Mouse (Mus musculus) neural tube, embryonic 15.5 days (tissue): ENCODE data around the gene Evx1. TPM values are rescaled to one million over a fixed set of nuclear protein-coding genes. Genes with fewer than 3 reads are reported as not detected.
"Not testable (repeated sequence)": the region's sequence is repeated elsewhere in the genome, so short reads cannot be mapped to it uniquely, and the experiment has no call there.

Source experiments
- ATAC-seq: fragments of 200-750 bp; cut with Nextera tagmentation; 2 replicates; pipeline ENCODE4 v1.8.0; 2017; ENCODE audit warnings: mild to moderate bottlenecking, moderate TSS enrichment, moderate library complexity; ENCODE audit not compliant: low FRiP score
- H3K27ac ChIP-seq: fragments of 300-500 bp; sonication (generic); replicated peaks from 2 replicates; pipeline ENCODE4 v1.5.1; 2015; ENCODE audit warnings: mild to moderate bottlenecking, inconsistent platforms
- H3K27me3 ChIP-seq: fragments of 300-500 bp; sonication (generic); replicated peaks from 2 replicates; pipeline ENCODE4 v1.6.1; 2015; ENCODE audit warnings: inconsistent platforms
- H3K36me3 ChIP-seq: fragments of 300-500 bp; sonication (generic); 2 replicates; pipeline ENCODE4 v1.6.1; 2015; ENCODE audit warnings: inconsistent platforms
- H3K4me1 ChIP-seq: fragments of 300-500 bp; sonication (generic); 2 replicates; pipeline ENCODE4 v1.6.1; 2015; ENCODE audit warnings: inconsistent platforms
- H3K4me2 ChIP-seq: fragments of 300-500 bp; sonication (generic); 2 replicates; pipeline ENCODE4 v1.6.1; 2015; ENCODE audit warnings: inconsistent platforms, mild to moderate bottlenecking, moderate library complexity
- H3K4me3 ChIP-seq: fragments of 300-500 bp; sonication (generic); replicated peaks from 2 replicates; pipeline ENCODE4 v1.5.1; 2015; ENCODE audit warnings: mild to moderate bottlenecking, inconsistent platforms
- H3K9ac ChIP-seq: fragments of 300-500 bp; sonication (generic); replicated peaks from 2 replicates; pipeline ENCODE4 v1.6.1; 2015; ENCODE audit warnings: mild to moderate bottlenecking, inconsistent platforms
- H3K9me3 ChIP-seq: fragments of 300-500 bp; sonication (generic); replicated peaks from 2 replicates; pipeline ENCODE4 v1.6.1; 2016; ENCODE audit warnings: inconsistent platforms
- WGBS: fragments of 180-500 bp; shearing (Covaris S2); methylation state at CpG from one replicate; pipeline ENCODE4 v1.1.7; 2015; ENCODE audit warnings: mixed read lengths; 5-methylcytosine and 5-hydroxymethylcytosine counted together
- polyA plus RNA-seq: library from polyadenylated mRNA; unstranded; fragments of >200 nt; fragmentation: Nextera tagmentation; extraction: Ambion mirVana; gene quantifications from 2 replicates; pipeline ENCODE4 v1.2.1, GENCODE M21; 2015

Evx1 gene
- polyA plus RNA-seq, 1 experiment from 2014 or later: 1.9 TPM

GRCm38 (mm10) chr6:52316413-52317184, 3.3 kb downstream of the Evx1 start:
- H3K27me3 ChIP-seq: peaks cover 94% of the 10 kb centered on the region
- 2% methylated on average over 75 of the region's 81 CpGs for WGBS
- H3K4me2 ChIP-seq: peak overlapping the region; percentile 49
- H3K4me1 ChIP-seq: peaks cover 14% of the 10 kb centered on the region
- ATAC-seq: no peak
- no peak overlapping the region for H3K27ac ChIP-seq
- H3K36me3 ChIP-seq: no peaks in the 10 kb centered on the region
- H3K9me3 ChIP-seq: no peaks in the 10 kb centered on the region
- H3K9ac ChIP-seq: no peak overlapping the region
- H3K4me3 ChIP-seq: peak overlapping the region; percentile 22

DNA sequence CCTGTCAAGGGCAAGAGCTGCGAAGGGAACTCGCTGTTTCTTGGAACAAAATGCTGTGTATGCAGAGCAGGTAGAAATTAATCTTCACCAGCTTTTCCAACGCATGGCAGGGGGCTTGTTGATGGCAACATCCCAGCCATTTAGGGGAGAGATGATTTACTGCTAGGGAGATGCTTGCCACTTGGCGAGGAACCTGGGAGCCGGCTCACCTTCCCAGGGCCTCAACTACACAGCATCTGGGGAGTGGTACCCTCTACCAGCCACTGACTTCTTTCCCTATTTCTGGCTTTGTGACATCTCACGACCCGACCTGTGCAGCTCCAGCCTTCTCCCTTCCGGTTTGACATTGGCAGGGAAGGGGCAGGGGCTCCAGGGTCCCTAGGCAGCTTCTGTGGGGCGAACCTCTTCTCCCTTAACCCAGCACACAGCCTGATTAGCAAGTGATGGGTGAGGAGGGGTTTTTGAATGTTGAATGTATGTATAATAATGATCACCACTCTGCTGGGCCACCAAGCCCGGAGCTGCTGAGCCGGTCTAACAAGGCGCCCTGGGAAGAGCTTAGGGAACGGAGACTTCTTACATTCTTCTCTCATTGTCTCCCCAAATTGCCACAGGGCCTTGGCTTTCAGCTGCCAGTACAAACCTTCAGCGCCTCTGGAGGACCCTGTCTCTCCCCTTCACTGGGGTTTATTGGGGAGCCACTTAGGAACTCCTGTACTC, 4.3 kb downstream of the Evx1 start:
- H3K9me3 ChIP-seq: no peaks in the 10 kb centered on the region
- no peak overlapping the region for H3K27ac ChIP-seq
- no peak overlapping the region for H3K9ac ChIP-seq
- peaks cover 94% of the 10 kb centered on the region for H3K27me3 ChIP-seq
- no peak for ATAC-seq
- WGBS: 14% methylated on average over 14 of the region's 14 CpGs
- H3K36me3 ChIP-seq: no peaks in the 10 kb centered on the region
- H3K4me2 ChIP-seq: no peak overlapping the region
- peaks cover 15% of the 10 kb centered on the region for H3K4me1 ChIP-seq
- H3K4me3 ChIP-seq: no peak overlapping the region

GRCm38 (mm10) chr6:52318271-52318670, 5.0 kb downstream of the Evx1 start:
- peaks cover 20% of the 10 kb centered on the region for H3K4me1 ChIP-seq
- WGBS: 31% methylated on average over 1 of the region's 1 CpGs
- H3K9me3 ChIP-seq: no peaks in the 10 kb centered on the region
- peaks cover 97% of the 10 kb centered on the region for H3K27me3 ChIP-seq
- no peaks in the 10 kb centered on the region for H3K36me3 ChIP-seq
- H3K4me3 ChIP-seq: no peak overlapping the region
- no peak overlapping the region for H3K27ac ChIP-seq
- no peak overlapping the region for H3K4me2 ChIP-seq
- no peak for ATAC-seq
- no peak overlapping the region for H3K9ac ChIP-seq

- H3K36me3 ChIP-seq: no peaks in the 10 kb centered on the region
- no peak for ATAC-seq
- peaks cover 15% of the 10 kb centered on the region for H3K4me1 ChIP-seq
- H3K27me3 ChIP-seq: peaks cover 94% of the 10 kb centered on the region
- no peak overlapping the region for H3K9ac ChIP-seq
- H3K27ac ChIP-seq: no peak overlapping the region
- under 1% methylated on average over 17 of the region's 17 CpGs for WGBS
- no peaks in the 10 kb centered on the region for H3K9me3 ChIP-seq
- H3K4me3 ChIP-seq: no peak overlapping the region
- no peak overlapping the region for H3K4me2 ChIP-seq
Measured at GRCm38 (mm10) chr6:52319956-52320690, 6.8 kb downstream of the Evx1 start.

- Histone ChIP-seq H3K4me3 (no peak overlapping the region), H3K27me3 (peaks cover 94% of the 10 kb centered on the region), H3K9me3 (no peaks in the 10 kb centered on the region), H3K27ac (no peak overlapping the region), H3K36me3 (no peaks in the 10 kb centered on the region), H3K4me1 (peaks cover 15% of the 10 kb centered on the region), H3K4me2 (no peak overlapping the region), H3K9ac (no peak overlapping the region)
- no peak for ATAC-seq
- WGBS: 2% methylated on average over 12 of the region's 12 CpGs
Measured at GRCm38 (mm10) chr6:52320966-52321825, 7.9 kb downstream of the Evx1 start.

DNA sequence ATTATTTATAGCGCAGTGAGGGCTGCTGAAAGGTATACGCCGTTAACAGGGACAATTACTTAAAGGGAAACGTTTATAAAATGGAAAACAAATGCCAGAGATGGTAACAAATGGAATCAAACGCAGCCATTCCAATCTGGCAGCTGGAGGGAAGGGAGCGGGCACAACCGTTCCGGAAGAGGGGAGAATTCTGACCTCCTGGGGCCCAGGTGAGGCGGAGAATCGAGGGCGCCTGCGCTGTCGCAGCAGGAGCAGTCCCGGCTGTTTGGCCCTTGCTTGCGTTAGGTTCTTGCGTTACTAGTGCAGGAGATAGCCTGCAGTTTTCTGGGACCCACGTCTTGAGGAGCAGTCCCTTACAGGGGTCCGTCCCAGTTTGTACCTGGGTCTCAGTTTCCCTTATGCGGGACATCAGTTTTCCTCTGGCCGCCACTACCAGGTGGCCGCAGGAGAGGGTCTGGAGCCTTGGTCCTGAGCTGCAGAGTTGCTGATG, 8.6 kb downstream of the Evx1 start:
- H3K4me2 ChIP-seq: no peak overlapping the region
- H3K9me3 ChIP-seq: no peaks in the 10 kb centered on the region
- 1% methylated on average over 21 of the region's 21 CpGs for WGBS
- no peaks in the 10 kb centered on the region for H3K36me3 ChIP-seq
- H3K27ac ChIP-seq: no peak overlapping the region
- H3K4me3 ChIP-seq: no peak overlapping the region
- peaks cover 95% of the 10 kb centered on the region for H3K27me3 ChIP-seq
- H3K4me1 ChIP-seq: peaks cover 8% of the 10 kb centered on the region
- no peak overlapping the region for H3K9ac ChIP-seq
- ATAC-seq: no peak

DNA sequence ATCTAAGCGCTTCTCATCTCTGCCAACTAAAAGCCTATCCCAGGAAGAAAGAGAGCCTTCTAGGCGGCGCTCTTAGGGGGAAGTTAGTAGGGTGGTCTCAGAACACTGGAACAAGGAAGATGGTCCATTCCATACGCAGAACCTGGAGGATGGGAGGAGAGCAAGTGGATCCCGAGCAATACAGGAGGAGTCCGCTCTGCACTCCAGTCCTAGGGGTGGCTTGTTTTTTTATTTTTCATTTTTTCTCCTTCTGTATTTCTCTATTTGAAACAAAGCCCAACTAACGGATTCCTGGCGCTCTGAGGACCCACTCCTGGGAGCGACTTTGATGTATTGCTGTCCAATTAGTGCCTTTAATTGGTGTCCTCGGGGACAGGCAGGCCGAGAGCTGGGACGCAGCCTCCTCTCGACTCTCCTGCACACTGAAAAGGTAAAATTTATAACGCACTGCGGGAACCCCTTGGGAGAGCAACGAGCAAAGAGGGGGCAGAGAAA, 9.5 kb downstream of the Evx1 start:
- H3K27me3 ChIP-seq: peaks cover 86% of the 10 kb centered on the region
- H3K9ac ChIP-seq: no peak overlapping the region
- WGBS: under 1% methylated on average over 16 of the region's 16 CpGs
- H3K4me2 ChIP-seq: no peak overlapping the region
- no peak overlapping the region for H3K4me3 ChIP-seq
- no peak for ATAC-seq
- H3K9me3 ChIP-seq: no peaks in the 10 kb centered on the region
- H3K4me1 ChIP-seq: peaks cover 7% of the 10 kb centered on the region
- no peak overlapping the region for H3K27ac ChIP-seq
- H3K36me3 ChIP-seq: no peaks in the 10 kb centered on the region

DNA sequence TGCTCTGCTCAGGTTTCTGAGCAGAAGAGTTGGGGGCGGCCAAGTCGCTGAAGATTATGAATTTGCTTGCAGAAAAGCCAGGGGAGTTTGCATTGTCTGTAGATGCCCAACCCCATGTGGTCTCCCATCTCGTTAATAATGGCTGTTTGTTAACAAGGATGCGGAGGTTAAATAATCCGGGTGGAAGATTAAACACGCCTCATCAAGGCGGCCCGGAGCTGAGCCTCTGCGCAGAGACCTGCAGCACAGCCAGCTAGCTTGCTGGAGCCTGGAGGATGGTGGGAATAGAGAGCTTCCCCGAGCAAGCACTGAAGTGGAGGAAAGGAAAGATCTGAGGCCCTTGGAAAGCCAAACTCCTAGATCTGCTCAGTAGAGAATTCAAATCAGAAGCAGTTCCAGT, 10.0 kb downstream of the Evx1 start:
- Histone ChIP-seq H3K9me3 (no peaks in the 10 kb centered on the region), H3K36me3 (no peaks in the 10 kb centered on the region), H3K27ac (no peak overlapping the region), H3K4me2 (no peak overlapping the region), H3K9ac (no peak overlapping the region), H3K4me1 (peaks cover 7% of the 10 kb centered on the region), H3K4me3 (no peak overlapping the region), H3K27me3 (peaks cover 85% of the 10 kb centered on the region)
- WGBS: 5% methylated on average over 10 of the region's 10 CpGs
- no peak for ATAC-seq

- ATAC-seq: no peak
- Histone ChIP-seq H3K27ac (no peak overlapping the region), H3K9ac (no peak overlapping the region), H3K4me1 (peaks cover 7% of the 10 kb centered on the region), H3K27me3 (peaks cover 82% of the 10 kb centered on the region), H3K4me2 (no peak overlapping the region), H3K4me3 (no peak overlapping the region), H3K9me3 (no peaks in the 10 kb centered on the region), H3K36me3 (no peaks in the 10 kb centered on the region)
- WGBS: 66% methylated on average over 3 of the region's 3 CpGs
Measured at GRCm38 (mm10) chr6:52324061-52324460, 10.8 kb downstream of the Evx1 start.

GRCm38 (mm10) chr6:52346816-52347215, 33.5 kb downstream of the Evx1 start:
- not testable (repeated sequence) for H3K27ac ChIP-seq, H3K4me3 ChIP-seq, H3K9me3 ChIP-seq, H3K27me3 ChIP-seq, H3K4me2 ChIP-seq, H3K9ac ChIP-seq, ATAC-seq, H3K36me3 ChIP-seq, H3K4me1 ChIP-seq
- 94% methylated on average over 16 of the region's 16 CpGs for WGBS

GRCm38 (mm10) chr6:52366021-52366420, 52.7 kb downstream of the Evx1 start:
- Histone ChIP-seq H3K9ac (no peak overlapping the region), H3K4me1 (peaks cover 26% of the 10 kb centered on the region), H3K27ac (no peak overlapping the region), H3K36me3 (no peaks in the 10 kb centered on the region), H3K4me2 (no peak overlapping the region), H3K4me3 (no peak overlapping the region), H3K9me3 (no peaks in the 10 kb centered on the region), H3K27me3 (peaks cover 6% of the 10 kb centered on the region; the same call in 1 of the 2 replicates)
- WGBS: 53% methylated on average over 2 of the region's 2 CpGs
- ATAC-seq: no peak
